Mouse (Mus musculus): Measurements from ENCODE around the gene Pcdh18.

Gene Pcdh18

DNA sequence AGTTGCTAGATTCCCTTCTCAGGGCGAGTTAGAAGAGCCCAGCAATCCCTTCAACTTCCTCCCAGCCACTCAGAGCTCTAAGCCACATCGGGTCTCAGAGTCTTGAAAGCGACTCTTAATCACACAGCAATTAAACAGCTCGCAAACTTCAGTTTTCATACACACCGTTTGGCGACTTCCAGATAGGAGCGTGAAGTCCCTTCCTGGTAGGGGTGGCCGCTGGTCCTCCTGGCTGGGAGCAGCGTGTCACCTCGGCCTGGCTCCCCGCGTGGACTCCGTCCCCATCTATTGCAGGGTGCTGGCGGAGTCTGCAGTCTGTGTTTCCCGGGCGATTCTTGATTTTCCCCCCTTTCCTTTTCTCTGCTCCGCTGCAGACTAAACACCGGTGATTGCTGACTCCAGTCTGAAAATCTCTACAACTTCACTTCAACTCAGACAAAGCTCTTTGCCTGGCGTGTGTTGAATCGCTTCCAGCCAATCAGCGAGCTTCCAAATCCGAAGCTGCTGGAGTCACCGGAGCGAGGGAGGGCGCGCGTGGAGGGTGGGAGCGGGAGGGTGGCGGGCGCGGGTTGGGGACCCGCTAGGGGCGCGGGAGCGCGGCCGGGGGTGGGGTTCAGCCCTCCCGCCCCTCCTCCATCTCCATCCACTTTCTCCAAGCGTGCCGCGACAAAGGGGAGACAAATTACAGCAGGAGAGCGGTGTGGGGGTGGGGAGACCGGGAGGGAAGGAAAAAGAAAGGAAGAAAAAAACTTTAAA, at the start of gene Pcdh18:
Pcdh18 (minus strand) TSS at position 456 of the 756 bp plus-strand sequence.
- DNase-seq (ENCODE audit: low spot score), result no peak

- no peak for DNase-seq (ENCODE audit: low spot score)
These were observed 49.7 kb upstream of the Pcdh18 start for GRCm38 (mm10) chr3:49806823-49807222.

- DNase-seq (ENCODE audit: low spot score), result no peak
These were observed 48.4 kb upstream of the Pcdh18 start for GRCm38 (mm10) chr3:49805511-49805910.

DNA sequence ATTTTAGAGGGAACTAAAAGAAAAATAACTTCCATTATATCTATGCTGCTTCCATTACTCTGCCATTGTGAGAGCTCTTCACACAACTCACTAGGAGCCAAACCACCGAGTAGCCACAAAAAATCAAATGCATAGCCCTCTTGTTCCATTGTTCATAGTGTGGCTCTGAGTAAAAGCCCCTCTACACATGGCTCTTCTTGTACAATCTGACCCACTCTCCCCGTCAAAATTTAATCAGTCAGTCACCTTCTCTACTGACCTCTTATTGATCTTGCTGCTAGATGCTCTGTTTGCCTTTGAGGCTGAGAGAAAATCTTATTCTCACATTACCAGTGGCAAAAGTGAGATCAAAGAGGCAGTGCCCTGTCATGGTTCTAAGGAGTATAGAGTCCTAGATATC, 31.2 kb upstream of the Pcdh18 start:
- no peak for DNase-seq (ENCODE audit: low spot score)

DNA sequence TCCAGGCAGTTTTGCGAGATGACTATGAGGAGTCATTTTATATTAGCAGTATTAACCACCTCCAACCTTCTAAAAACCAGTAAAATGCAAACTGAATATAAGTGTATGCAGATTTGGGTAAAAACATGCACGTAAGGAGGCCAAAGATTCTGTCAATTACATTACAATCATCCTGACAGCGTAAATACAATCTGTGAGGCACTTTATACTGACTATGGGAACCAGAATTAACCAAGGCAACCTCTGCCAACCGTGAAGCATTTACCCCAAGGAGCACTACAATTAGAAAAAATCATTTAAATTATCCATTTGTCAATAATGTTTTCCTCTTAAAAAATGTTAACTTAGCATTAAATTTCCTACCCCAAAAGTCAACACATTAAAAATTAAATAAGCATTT, 30.6 kb upstream of the Pcdh18 start:
- no peak for DNase-seq (ENCODE audit: low spot score)

DNA sequence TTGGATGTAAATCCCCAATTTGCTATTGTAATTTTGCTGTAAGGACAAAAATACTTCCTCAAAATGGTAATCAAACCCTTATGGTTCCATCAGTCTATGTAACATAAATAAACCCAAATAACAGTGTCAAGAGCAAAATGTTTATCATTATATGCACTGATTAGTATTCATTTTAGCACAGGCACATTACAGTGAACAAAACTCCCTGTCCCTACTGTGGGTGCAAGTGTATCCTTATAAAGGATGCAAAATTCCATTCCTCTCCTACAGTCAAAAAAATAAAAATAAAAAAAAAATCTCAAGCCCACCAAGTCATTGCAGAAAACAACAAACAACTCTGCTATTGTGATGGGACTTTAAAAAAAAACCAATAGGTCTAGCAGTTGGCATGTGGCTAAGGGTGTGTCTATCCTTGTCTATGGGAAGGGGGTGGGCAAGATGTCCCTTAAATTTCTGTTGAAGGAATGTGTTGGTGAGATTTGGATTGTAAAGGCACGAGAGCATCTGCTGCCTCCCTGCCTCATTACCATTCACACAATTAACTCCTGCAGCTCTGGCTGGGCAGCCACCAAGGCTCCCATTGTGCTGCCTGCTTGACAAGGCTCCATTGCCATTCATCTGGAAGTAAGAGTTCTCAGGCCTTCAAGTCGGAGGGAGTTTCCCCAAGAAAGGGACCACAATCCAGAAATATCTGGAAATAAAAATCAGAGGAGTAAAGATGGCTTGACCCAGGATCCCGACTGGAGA, 12.0 kb upstream of the Pcdh18 start:
- no peak for DNase-seq (ENCODE audit: low spot score)

- no peak for DNase-seq (ENCODE audit: low spot score)
These were observed 5.6 kb upstream of the Pcdh18 start for GRCm38 (mm10) chr3:49762711-49763110.

- DNase-seq (ENCODE audit: low spot score), result no peak
These were observed 4.8 kb upstream of the Pcdh18 start for GRCm38 (mm10) chr3:49761971-49762370.

- no peak for DNase-seq (ENCODE audit: low spot score)
These were observed 498 bp upstream of the Pcdh18 start for GRCm38 (mm10) chr3:49757626-49758019.

DNA sequence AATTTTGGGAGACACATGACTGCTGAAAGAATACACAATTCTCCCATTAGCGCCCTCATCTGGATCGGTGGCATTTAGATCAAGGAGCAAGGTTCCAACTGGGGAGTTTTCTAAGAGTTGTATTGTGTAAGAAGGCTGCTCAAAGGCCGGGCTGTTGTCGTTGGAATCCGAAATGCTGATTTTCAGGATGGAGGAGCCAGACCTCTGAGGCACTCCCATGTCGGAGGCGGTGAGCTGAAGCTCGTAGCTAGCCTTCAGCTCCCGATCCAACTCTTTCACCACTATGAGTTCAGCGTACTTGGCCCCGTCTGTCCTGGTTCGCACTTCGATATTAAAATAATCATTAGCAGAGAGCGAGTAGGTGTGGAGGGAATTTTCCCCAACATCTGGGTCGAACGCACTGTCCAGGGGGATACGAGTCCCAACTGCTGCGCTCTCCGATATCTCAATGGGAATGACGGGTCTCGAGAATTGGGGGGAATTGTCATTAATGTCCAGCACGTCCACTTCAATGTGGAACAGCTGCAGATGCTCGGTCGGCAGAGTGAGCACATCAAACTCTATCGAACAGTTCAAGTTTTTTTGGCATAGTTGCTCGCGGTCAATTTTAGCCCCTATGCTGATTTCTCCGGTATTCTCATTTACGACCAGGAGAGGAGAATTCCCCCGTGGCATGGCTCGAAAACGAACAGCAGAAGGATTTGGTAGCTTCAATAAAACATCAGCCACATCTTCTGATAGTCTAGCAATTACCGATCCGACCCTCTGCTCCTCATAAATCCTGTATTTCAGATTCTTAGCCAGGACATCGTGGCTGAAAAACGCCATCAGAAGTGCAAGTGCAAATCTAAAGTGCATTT, 909 bp downstream of the Pcdh18 start:
- no peak for DNase-seq (ENCODE audit: low spot score)

- no peak for DNase-seq (ENCODE audit: low spot score)
These were observed 4.4 kb downstream of the Pcdh18 start for GRCm38 (mm10) chr3:49752766-49753165.

DNA sequence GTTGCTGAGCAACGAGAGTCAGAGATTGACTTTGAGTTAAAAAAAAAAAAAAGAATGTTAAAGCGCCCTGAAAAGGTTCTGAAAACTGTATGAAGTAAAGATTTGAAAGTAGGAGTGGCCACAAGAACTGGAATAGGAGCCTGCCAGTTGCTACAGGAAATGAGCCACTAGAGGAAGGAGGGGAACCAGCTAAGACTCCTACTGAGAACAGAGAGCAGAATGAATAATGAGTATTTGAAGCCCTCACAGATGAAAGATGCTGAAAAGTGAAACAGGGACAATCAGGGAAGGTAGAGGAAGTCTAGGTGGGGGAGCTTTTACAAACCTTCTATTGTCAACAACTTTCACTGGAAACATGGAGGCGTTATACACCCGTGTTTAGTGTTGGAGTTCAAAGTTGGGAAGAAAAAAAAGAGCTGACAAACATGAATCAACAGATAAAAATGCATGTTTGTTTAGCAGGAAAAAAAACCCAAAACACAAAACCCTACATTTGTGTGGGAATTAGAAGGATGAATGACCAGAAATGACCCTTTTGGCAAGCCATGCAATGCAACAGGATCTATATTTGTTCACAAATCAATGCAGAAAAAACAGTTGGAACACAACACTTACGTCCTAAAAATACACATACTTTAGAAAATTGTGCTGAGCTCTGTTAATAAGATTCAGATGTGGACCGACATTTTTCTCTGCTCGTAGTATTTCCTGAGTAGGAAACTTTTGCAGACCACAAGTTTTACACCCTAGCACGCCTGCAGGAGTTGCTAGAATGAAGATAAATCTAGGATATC, 7.4 kb downstream of the Pcdh18 start:
- no peak for DNase-seq (ENCODE audit: low spot score)

DNA sequence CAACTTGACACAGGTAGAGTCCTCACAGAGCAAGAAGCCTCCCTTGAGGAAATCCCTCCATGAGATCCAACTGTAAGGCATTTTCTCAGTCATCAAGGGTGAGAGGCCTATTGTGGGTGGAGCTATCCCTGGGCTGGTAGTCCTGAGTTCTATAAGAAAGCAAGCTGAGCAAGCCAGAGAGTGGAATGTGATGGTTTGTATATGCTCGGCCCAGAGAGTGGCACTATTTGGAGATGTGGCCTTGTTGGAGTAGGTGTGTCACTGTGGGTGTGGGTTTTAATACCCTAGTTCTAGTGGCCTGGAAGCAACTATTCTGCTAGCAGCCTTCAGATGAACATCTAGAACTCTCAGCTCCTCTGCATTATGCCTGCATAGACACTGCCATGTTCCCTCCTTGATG, 9.1 kb downstream of the Pcdh18 start:
- DNase-seq (ENCODE audit: low spot score), result no peak

DNA sequence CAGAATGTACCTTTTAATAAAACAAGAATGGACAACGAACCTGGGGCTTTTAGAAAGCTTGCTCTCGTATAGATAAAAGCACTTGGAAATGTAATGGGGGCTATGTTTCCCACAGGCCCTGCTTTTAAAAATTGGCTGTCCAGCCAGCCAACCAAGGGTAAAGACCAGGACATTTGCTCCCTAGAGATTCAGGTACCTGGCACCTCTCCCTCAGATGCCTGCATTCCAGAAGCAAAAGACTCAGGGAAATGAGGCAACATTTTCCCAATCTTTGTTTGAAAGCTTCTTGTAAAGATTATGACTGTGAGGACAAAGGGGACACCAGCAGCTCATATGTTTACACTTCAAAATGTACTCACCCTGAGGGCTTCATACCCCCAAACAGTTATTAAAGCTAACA, 18.1 kb downstream of the Pcdh18 start:
- DNase-seq (ENCODE audit: low spot score), result no peak

DNA sequence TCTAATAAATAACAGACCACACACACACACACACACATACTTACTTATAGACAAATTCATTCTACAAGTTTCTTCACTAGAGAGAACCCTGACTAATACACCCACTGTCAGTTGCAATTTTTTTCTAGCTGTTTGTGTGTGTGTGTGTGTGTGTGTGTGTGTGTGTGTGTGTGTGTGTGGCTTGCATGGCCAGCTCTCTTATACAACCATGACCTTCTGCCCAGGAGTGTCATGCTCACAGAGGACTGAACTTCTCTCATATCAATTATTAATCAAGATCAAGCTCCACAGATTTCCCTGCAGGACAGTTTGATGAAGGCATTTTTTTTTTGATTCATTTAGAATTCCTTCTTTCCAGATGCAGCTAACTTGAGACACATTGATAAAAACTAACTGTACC, 18.6 kb downstream of the Pcdh18 start:
- no peak for DNase-seq (ENCODE audit: low spot score)

GRCm38 (mm10) chr3:49706503-49706902, 50.6 kb downstream of the Pcdh18 start:
- DNase-seq (ENCODE audit: low spot score), result no peak

GRCm38 (mm10) chr3:49699951-49700350, 57.2 kb downstream of the Pcdh18 start:
- DNase-seq (ENCODE audit: low spot score), result no peak

Measured in c-Kit-positive CD71-positive TER-119-positive erythroid progenitor cells, embryonic 14.5 days (primary cell).